Mouse (Mus musculus) hindlimb bud, embryonic 11.5 days (tissue): Measurements from ENCODE around the gene Defa28.
"Not testable (repeated sequence)": the region's sequence is repeated elsewhere in the genome, so short reads cannot be mapped to it uniquely, and the experiment has no call there.

ENCODE experiments used
- DNase-seq: peaks from one replicate; pipeline ENCODE4 v3.0.0-alpha.2; 2012; ENCODE audit warnings: low read depth, low spot score; ENCODE audit errors: extremely low spot score

The Defa28 gene

GRCm38 (mm10) chr8:21582706-21583105 lies at the start of gene Defa28:
Gene Defa28, plus strand, starts transcription at chr8:21583006.
- not testable (repeated sequence) for DNase-seq

DNA sequence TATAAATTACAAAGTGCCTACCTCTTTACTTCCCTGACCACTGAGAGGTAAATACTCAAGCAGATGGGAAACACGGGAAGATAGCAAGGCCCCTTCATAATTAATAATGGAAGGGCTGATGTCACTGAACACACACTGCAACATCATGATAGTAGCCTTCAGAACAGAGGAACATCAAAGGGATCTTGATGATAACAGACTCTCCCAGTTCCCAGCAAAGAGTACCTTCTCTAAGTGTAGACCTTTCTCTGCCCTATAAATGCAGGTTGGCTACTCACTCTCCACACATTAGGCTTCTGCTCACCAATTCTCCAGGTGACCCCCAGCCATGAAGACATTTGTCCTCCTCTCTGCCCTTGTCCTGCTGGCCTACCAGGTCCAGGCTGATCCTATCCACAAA lies 17.7 kb upstream of the Defa28 start, which contains the start of gene Defa37:
Defa37 (plus strand) TSS at position 301 of the 400 bp plus-strand sequence.
- not testable (repeated sequence) for DNase-seq

- not testable (repeated sequence) for DNase-seq
These were observed 11.6 kb downstream of the Defa28 start, which contains the start of gene Gm7861 for GRCm38 (mm10) chr8:21594408-21594807. Gene Gm7861, minus strand, starts transcription at chr8:21594508.

- DNase-seq = not testable (repeated sequence)
These were observed 35.1 kb downstream of the Defa28 start, which contains the start of gene Defa26 for GRCm38 (mm10) chr8:21617883-21618282. Gene Defa26, plus strand, starts transcription at chr8:21618183.
